Mouse (Mus musculus): ENCODE data around the gene Cdc42. TPM values are rescaled to one million over a fixed set of nuclear protein-coding genes. Genes with fewer than 3 reads are reported as not detected.

Cdc42 gene
- polyA plus RNA-seq, 1 experiment: 240 TPM

- peaks cover 9% of the 10 kb centered on the region for H3K27me3 ChIP-seq (ENCODE audit: control insufficient read depth, insufficient read depth, insufficient read length)
Measured at GRCm38 (mm10) chr4:137279346-137279745, 78.2 kb downstream of the Cdc42 start.

GRCm38 (mm10) chr4:137278144-137279040 lies 79.1 kb downstream of the Cdc42 start:
- peaks cover 9% of the 10 kb centered on the region for H3K27me3 ChIP-seq (ENCODE audit: control insufficient read depth, insufficient read depth, insufficient read length)
- no peak overlapping the region for H3ac ChIP-seq (ENCODE audit: control insufficient read depth, insufficient read length, low read depth)
- H3K79me3 ChIP-seq (ENCODE audit: low read depth): no peaks in the 10 kb centered on the region
- H3K36me3 ChIP-seq (ENCODE audit: control insufficient read depth, insufficient read depth): no peaks in the 10 kb centered on the region
- H3K79me2 ChIP-seq (ENCODE audit: control insufficient read depth, insufficient read depth): no peaks in the 10 kb centered on the region
- H3K4me3 ChIP-seq (ENCODE audit: insufficient read depth, poor library complexity, severe bottlenecking): peak overlapping the region; percentile 6
- TF ChIP-seq CTCF (IDR thresholded peaks at IDR 0.05; ENCODE audit: control insufficient read depth, insufficient read depth, insufficient read length) (no peak), MYOG (IDR thresholded peaks at IDR 0.05; ENCODE audit: control insufficient read depth, extremely low read depth, insufficient read length) (no peak), MYOD1 (IDR thresholded peaks at IDR 0.05; ENCODE audit: control insufficient read depth, insufficient read length, low read depth) (no peak), FOSL1 (IDR thresholded peaks at IDR 0.05; ENCODE audit: insufficient read depth, low read length, poor library complexity, severe bottlenecking) (no peak), CEBPB (IDR thresholded peaks at IDR 0.05; ENCODE audit: low read depth) (no peak), USF1 (IDR thresholded peaks at IDR 0.05; ENCODE audit: low read depth) (no peak), MAX (IDR thresholded peaks at IDR 0.05) (no peak)

More at GRCm38 (mm10) chr4:137279346-137279745, 78.2 kb downstream of the Cdc42 start:
- H3K79me3 ChIP-seq (ENCODE audit: low read depth): no peaks in the 10 kb centered on the region
- no peak overlapping the region for H3ac ChIP-seq (ENCODE audit: control insufficient read depth, insufficient read length, low read depth)
- no peaks in the 10 kb centered on the region for H3K79me2 ChIP-seq (ENCODE audit: control insufficient read depth, insufficient read depth)
- no peaks in the 10 kb centered on the region for H3K36me3 ChIP-seq (ENCODE audit: control insufficient read depth, insufficient read depth)
- H3K4me3 ChIP-seq (ENCODE audit: insufficient read depth, poor library complexity, severe bottlenecking): no peak overlapping the region
- TF ChIP-seq USF1 (IDR thresholded peaks at IDR 0.05; ENCODE audit: low read depth) (no peak), CEBPB (IDR thresholded peaks at IDR 0.05; ENCODE audit: low read depth) (no peak), MYOG (IDR thresholded peaks at IDR 0.05; ENCODE audit: control insufficient read depth, extremely low read depth, insufficient read length) (no peak), FOSL1 (IDR thresholded peaks at IDR 0.05; ENCODE audit: insufficient read depth, low read length, poor library complexity, severe bottlenecking) (no peak), MYOD1 (IDR thresholded peaks at IDR 0.05; ENCODE audit: control insufficient read depth, insufficient read length, low read depth) (no peak), MAX (IDR thresholded peaks at IDR 0.05) (no peak), CTCF (IDR thresholded peaks at IDR 0.05; ENCODE audit: control insufficient read depth, insufficient read depth, insufficient read length) (no peak)

- Histone ChIP-seq H3ac (ENCODE audit: control insufficient read depth, insufficient read length, low read depth) (peak overlapping the region; percentile 60), H3K79me2 (ENCODE audit: control insufficient read depth, insufficient read depth) (no peaks in the 10 kb centered on the region), H3K4me3 (ENCODE audit: insufficient read depth, poor library complexity, severe bottlenecking) (peak overlapping the region; percentile 6), H3K27me3 (ENCODE audit: control insufficient read depth, insufficient read depth, insufficient read length) (peaks cover 9% of the 10 kb centered on the region), H3K79me3 (ENCODE audit: low read depth) (no peaks in the 10 kb centered on the region), H3K36me3 (ENCODE audit: control insufficient read depth, insufficient read depth) (no peaks in the 10 kb centered on the region)
- TF ChIP-seq USF1 (IDR thresholded peaks at IDR 0.05; ENCODE audit: low read depth) (no peak), CTCF (IDR thresholded peaks at IDR 0.05; ENCODE audit: control insufficient read depth, insufficient read depth, insufficient read length) (no peak), FOSL1 (IDR thresholded peaks at IDR 0.05; ENCODE audit: insufficient read depth, low read length, poor library complexity, severe bottlenecking) (no peak), MYOD1 (IDR thresholded peaks at IDR 0.05; ENCODE audit: control insufficient read depth, insufficient read length, low read depth) (no peak), MYOG (IDR thresholded peaks at IDR 0.05; ENCODE audit: control insufficient read depth, extremely low read depth, insufficient read length) (no peak)
Measured at GRCm38 (mm10) chr4:137277600-137278143, 79.8 kb downstream of the Cdc42 start.

GRCm38 (mm10) chr4:137277166-137277513 lies 80.4 kb downstream of the Cdc42 start, which contains the start of gene Wnt4:
TSS of gene Wnt4 (plus strand) at chr4:137277489.
- H3K27me3 ChIP-seq (ENCODE audit: control insufficient read depth, insufficient read depth, insufficient read length): peaks cover 9% of the 10 kb centered on the region
- no peak for TF ChIP-seq MAX (IDR thresholded peaks at IDR 0.05)
- TF ChIP-seq CTCF (IDR thresholded peaks at IDR 0.05; ENCODE audit: control insufficient read depth, insufficient read depth, insufficient read length): peak; percentile 48
- no peaks in the 10 kb centered on the region for H3K36me3 ChIP-seq (ENCODE audit: control insufficient read depth, insufficient read depth)
- H3K4me3 ChIP-seq (ENCODE audit: insufficient read depth, poor library complexity, severe bottlenecking): peak within 1 kb of the TSS; percentile 21
- peak within 1 kb of the TSS; percentile 63 for H3ac ChIP-seq (ENCODE audit: control insufficient read depth, insufficient read length, low read depth)
- no peaks in the 10 kb centered on the region for H3K79me3 ChIP-seq (ENCODE audit: low read depth)
- H3K79me2 ChIP-seq (ENCODE audit: control insufficient read depth, insufficient read depth): no peaks in the 10 kb centered on the region

GRCm38 (mm10) chr4:137276443-137277165 lies 80.9 kb downstream of the Cdc42 start:
- Histone ChIP-seq H3K36me3 (ENCODE audit: control insufficient read depth, insufficient read depth) (no peaks in the 10 kb centered on the region), H3K79me2 (ENCODE audit: control insufficient read depth, insufficient read depth) (no peaks in the 10 kb centered on the region), H3ac (ENCODE audit: control insufficient read depth, insufficient read length, low read depth) (peak overlapping the region; percentile 63), H3K4me3 (ENCODE audit: insufficient read depth, poor library complexity, severe bottlenecking) (peak overlapping the region; percentile 21), H3K27me3 (ENCODE audit: control insufficient read depth, insufficient read depth, insufficient read length) (peaks cover 9% of the 10 kb centered on the region), H3K79me3 (ENCODE audit: low read depth) (no peaks in the 10 kb centered on the region)
- TF ChIP-seq CEBPB (IDR thresholded peaks at IDR 0.05; ENCODE audit: low read depth) (no peak), MYOG (IDR thresholded peaks at IDR 0.05; ENCODE audit: control insufficient read depth, extremely low read depth, insufficient read length) (no peak), CTCF (IDR thresholded peaks at IDR 0.05; ENCODE audit: control insufficient read depth, insufficient read depth, insufficient read length) (no peak), MYOD1 (IDR thresholded peaks at IDR 0.05; ENCODE audit: control insufficient read depth, insufficient read length, low read depth) (no peak), MAX (IDR thresholded peaks at IDR 0.05) (no peak), USF1 (IDR thresholded peaks at IDR 0.05; ENCODE audit: low read depth) (no peak), FOSL1 (IDR thresholded peaks at IDR 0.05; ENCODE audit: insufficient read depth, low read length, poor library complexity, severe bottlenecking) (no peak)

Measured in C2C12 (cell line).